Mouse (Mus musculus) intestine, postnatal 0 days (tissue): ENCODE measurements at regions not wholly inside any gene's neighbourhood (a gene's known extent, or its start where the extent isn't known, plus 50 kb on each side); places are given as distances from the start of the nearest gene placed in this dataset.

Experiments
- ATAC-seq: fragments of 200-750 bp; cut with Nextera tagmentation; 2 replicates; pipeline ENCODE4 v1.8.0; 2017; ENCODE audit warnings: mild to moderate bottlenecking, moderate TSS enrichment, moderate library complexity
- H3K27ac ChIP-seq: fragments of 300-500 bp; sonication (generic); 2 replicates; pipeline ENCODE4 v1.5.1; 2014; ENCODE audit warnings: mild to moderate bottlenecking, low read depth, low read length, moderate library complexity
- H3K27me3 ChIP-seq: fragments of 300-500 bp; sonication (generic); replicated peaks from 2 replicates; pipeline ENCODE4 v1.6.1; 2014; ENCODE audit warnings: low read length, mixed read lengths; ENCODE audit not compliant: control insufficient read depth, insufficient read depth
- H3K36me3 ChIP-seq: fragments of 300-500 bp; sonication (generic); 2 replicates; pipeline ENCODE4 v1.6.1; 2014; ENCODE audit warnings: mild to moderate bottlenecking, moderate library complexity; ENCODE audit not compliant: control insufficient read depth, insufficient read depth
- H3K4me1 ChIP-seq: fragments of 300-500 bp; sonication (generic); replicated peaks from 2 replicates; pipeline ENCODE4 v1.6.1; 2014; ENCODE audit warnings: antibody characterized with exemption, low read length, mixed read lengths; ENCODE audit not compliant: control insufficient read depth, insufficient read depth
- H3K4me2 ChIP-seq: fragments of 300-500 bp; sonication (generic); replicated peaks from 2 replicates; pipeline ENCODE4 v1.6.1; 2014; ENCODE audit warnings: low read depth, mild to moderate bottlenecking, moderate library complexity
- H3K4me3 ChIP-seq: fragments of 300-500 bp; sonication (generic); 2 replicates; pipeline ENCODE4 v1.5.1; 2014; ENCODE audit warnings: low read depth, low read length
- H3K9ac ChIP-seq: fragments of 300-500 bp; sonication (generic); 2 replicates; pipeline ENCODE4 v1.6.1; 2014; ENCODE audit warnings: mild to moderate bottlenecking, low read depth, low read length
- H3K9me3 ChIP-seq: fragments of 300-500 bp; sonication (generic); 2 replicates; pipeline ENCODE4 v1.6.1; 2016; ENCODE audit warnings: mixed run types; ENCODE audit not compliant: control insufficient read depth
- CTCF ChIP-seq: sonication (generic); IDR thresholded peaks from 2 replicates; pipeline ENCODE4 v1.5.1; 2016; ENCODE audit warnings: low read depth, mild to moderate bottlenecking, control low read depth, antibody characterized with exemption, moderate library complexity
- WGBS: fragments of 180-500 bp; shearing (Covaris S2); extraction: QIAGEN DNeasy Blood & Tissue Kit; methylation state at CpG from one replicate; pipeline ENCODE4 v1.1.7; 2014; 5-methylcytosine and 5-hydroxymethylcytosine counted together

DNA sequence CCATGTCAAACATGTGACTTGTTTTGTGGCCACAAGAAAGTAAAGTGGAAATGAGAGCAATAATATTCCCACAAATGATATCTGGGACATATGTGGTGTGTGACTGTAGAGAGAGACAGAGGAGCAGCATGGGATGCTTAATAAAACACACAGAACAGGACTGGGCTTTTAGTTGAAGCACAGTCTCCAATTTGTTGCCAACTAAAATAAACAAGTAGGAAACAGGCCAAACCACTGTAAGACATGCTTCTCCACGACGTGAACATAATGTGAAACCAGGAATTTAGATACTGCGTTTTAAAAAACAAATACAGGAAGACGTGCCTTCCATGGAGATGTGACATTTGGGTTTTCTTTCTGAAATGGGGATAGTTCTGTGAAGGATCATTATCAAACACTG lies 317.2 kb downstream of the Rnls start:
- WGBS: 61% methylated on average over 4 of the region's 4 CpGs

DNA sequence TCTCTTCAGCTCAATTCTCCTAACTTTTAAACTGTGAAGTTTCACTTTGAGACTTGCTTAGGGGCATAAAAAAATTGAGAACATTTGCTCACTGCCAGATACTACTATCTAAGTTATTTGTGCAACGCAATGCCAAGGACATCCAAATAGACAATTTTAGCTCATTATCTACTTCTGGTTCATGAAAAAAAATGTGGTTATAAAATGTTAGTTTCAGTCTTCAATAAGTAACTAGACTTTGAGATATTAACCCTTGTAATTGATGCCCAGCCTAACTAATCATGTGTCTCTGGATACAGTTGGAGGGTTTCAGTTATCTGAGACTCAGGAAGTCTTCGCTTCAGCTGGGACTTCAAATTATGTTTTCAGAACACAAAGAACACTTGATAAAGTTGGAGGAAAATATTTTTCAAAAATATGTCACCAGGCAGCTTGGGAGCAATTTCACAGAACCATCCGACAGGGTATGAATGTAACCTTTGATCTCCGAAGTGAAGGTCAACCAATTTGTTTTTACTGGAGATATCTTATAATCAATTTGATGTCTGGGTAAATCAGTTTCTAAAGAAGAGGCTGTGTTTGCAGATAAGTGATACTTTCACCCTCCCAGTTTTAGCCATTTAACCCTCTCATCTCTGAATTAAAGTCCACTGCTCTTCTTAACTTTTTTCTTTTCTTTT lies 313.3 kb downstream of the Rnls start:
- Histone ChIP-seq H3K4me2 (no peak overlapping the region), H3K4me3 (no peak overlapping the region), H3K9me3 (no peaks in the 10 kb centered on the region), H3K36me3 (no peaks in the 10 kb centered on the region), H3K27me3 (no peaks in the 10 kb centered on the region), H3K4me1 (no peaks in the 10 kb centered on the region; the same call in 1 of the 2 replicates), H3K27ac (no peak overlapping the region), H3K9ac (no peak overlapping the region)
- 34% methylated on average over 4 of the region's 4 CpGs for WGBS
- no peak for TF ChIP-seq CTCF
- no peak for ATAC-seq

More for the DNA sequence above, 317.2 kb downstream of the Rnls start:
- Histone ChIP-seq H3K36me3 (no peaks in the 10 kb centered on the region), H3K9ac (no peak overlapping the region), H3K4me3 (no peak overlapping the region), H3K27ac (no peak overlapping the region), H3K4me2 (no peak overlapping the region), H3K27me3 (no peaks in the 10 kb centered on the region), H3K9me3 (no peaks in the 10 kb centered on the region), H3K4me1 (no peaks in the 10 kb centered on the region)
- no peak for TF ChIP-seq CTCF
- ATAC-seq: no peak

DNA sequence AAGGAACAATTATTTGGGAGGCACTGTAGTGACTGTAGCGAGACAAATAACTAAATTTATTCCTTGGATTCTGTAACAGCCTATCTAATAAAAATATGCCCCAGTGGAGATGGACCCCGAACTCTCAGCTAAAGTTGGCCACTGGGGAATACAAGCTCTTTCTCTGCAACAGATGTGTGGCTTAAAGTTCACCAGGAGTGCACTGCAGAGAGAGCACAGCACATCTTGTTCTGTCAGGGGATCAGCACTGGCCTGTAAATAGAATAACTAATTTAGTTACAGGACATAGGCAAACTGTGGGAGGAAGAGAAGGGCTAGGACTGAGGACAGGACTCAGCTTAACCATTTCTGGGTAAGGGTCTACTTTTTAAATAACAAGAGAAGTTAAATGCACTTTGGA lies 312.1 kb downstream of the Rnls start:
- no peak for ATAC-seq
- no peaks in the 10 kb centered on the region for H3K36me3 ChIP-seq
- H3K4me2 ChIP-seq: no peak overlapping the region
- WGBS: 78% methylated on average over 2 of the region's 2 CpGs
- no peaks in the 10 kb centered on the region for H3K27me3 ChIP-seq
- H3K9ac ChIP-seq: no peak overlapping the region
- no peak overlapping the region for H3K4me3 ChIP-seq
- TF ChIP-seq CTCF: no peak
- no peaks in the 10 kb centered on the region for H3K9me3 ChIP-seq
- no peak overlapping the region for H3K27ac ChIP-seq
- H3K4me1 ChIP-seq: no peaks in the 10 kb centered on the region; the same call in 1 of the 2 replicates

DNA sequence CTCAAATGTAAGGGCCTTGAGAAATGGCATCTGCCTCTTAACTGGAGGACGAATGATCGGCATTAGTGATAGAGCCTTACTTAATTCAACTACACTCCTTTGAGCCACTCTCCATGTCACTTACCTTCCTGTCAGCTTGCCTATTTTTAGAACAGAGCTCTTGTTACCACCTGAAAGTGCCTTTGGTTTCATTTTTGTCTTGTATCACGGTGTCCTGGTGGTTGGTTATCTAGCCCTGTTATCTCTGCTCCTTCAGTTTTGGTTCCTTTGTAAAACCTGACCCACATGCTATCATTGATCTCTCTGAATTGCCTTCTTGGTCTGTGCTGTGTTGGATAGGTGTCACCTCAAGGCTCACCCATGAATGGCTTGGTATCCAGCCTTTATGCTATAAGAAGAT lies 310.6 kb downstream of the Rnls start:
- H3K27me3 ChIP-seq: no peaks in the 10 kb centered on the region
- H3K9ac ChIP-seq: no peak overlapping the region
- ATAC-seq: no peak
- 82% methylated on average over 3 of the region's 3 CpGs for WGBS
- H3K27ac ChIP-seq: no peak overlapping the region
- no peaks in the 10 kb centered on the region for H3K36me3 ChIP-seq
- no peaks in the 10 kb centered on the region; the same call in 1 of the 2 replicates for H3K4me1 ChIP-seq
- TF ChIP-seq CTCF: no peak
- no peak overlapping the region for H3K4me2 ChIP-seq
- H3K4me3 ChIP-seq: no peak overlapping the region
- no peaks in the 10 kb centered on the region for H3K9me3 ChIP-seq

DNA sequence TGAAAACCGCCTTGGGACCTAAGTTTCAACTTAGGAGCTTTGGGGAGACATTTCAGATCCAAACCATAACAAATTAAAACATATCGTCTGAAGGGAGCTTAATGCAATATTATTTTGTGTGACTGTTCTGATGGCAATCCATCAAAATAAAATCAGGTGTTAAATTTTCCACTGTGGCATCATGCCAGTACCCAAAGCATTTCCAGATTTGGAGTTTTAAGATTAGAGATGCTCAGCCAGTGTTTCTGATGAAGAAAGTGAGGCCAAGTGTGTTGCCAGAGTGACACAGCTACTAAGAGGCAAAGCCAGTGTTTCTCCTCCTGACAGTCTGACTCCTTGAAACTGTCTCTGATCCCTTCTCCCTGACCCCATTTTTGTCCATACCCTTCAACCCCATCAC lies 308.7 kb downstream of the Rnls start:
- TF ChIP-seq CTCF: no peak
- no peaks in the 10 kb centered on the region; the same call in 1 of the 2 replicates for H3K4me1 ChIP-seq
- WGBS: 67% methylated on average over 2 of the region's 2 CpGs

DNA sequence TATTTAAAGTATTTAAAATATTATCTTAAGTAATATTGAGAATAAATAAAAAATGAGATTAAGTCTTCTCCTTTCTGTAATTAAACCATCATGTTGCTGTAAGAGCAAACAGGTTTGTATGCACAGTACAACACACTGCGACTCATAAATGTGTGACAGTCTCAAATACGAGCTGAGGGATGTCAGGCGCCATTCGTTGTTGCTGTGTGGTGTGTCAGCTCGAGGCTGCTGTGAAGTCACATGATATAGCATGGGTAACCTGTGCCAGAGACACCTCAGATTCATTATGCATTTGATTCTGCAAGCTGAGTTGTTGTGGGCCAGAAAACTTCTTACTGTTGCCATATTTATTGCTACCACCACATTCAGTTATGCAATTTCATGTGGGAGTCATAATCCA lies 307.4 kb downstream of the Rnls start:
- no peak for TF ChIP-seq CTCF
- no peak overlapping the region for H3K27ac ChIP-seq
- no peak overlapping the region for H3K4me2 ChIP-seq
- no peak overlapping the region for H3K9ac ChIP-seq
- no peaks in the 10 kb centered on the region for H3K36me3 ChIP-seq
- WGBS: 78% methylated on average over 5 of the region's 5 CpGs
- no peak for ATAC-seq
- no peak overlapping the region for H3K4me3 ChIP-seq
- H3K4me1 ChIP-seq: no peaks in the 10 kb centered on the region; the same call in 1 of the 2 replicates
- H3K9me3 ChIP-seq: no peaks in the 10 kb centered on the region
- H3K27me3 ChIP-seq: no peaks in the 10 kb centered on the region

More for the DNA sequence above, 308.7 kb downstream of the Rnls start:
- Histone ChIP-seq H3K36me3 (no peaks in the 10 kb centered on the region), H3K4me3 (no peak overlapping the region), H3K9ac (no peak overlapping the region), H3K9me3 (no peaks in the 10 kb centered on the region), H3K27me3 (no peaks in the 10 kb centered on the region), H3K27ac (no peak overlapping the region), H3K4me2 (no peak overlapping the region)
- ATAC-seq: no peak
